Mouse (Mus musculus) urinary bladder, postnatal 4 days (tissue): ENCODE results near the gene Gm20696.

Experiments used
- DNase-seq, 2 experiments: peaks; one replicate each; pipeline ENCODE4 v3.0.0; 2021 to 2022; ENCODE audit warnings: low spot score in 2 of 2

Gene Gm20696

GRCm38 (mm10) chr6:99330169-99330568 is 336.4 kb downstream of the Gm20696 start:
- no peak for DNase-seq

GRCm38 (mm10) chr6:99328634-99329033 is 338.0 kb downstream of the Gm20696 start:
- no peak for DNase-seq

DNA sequence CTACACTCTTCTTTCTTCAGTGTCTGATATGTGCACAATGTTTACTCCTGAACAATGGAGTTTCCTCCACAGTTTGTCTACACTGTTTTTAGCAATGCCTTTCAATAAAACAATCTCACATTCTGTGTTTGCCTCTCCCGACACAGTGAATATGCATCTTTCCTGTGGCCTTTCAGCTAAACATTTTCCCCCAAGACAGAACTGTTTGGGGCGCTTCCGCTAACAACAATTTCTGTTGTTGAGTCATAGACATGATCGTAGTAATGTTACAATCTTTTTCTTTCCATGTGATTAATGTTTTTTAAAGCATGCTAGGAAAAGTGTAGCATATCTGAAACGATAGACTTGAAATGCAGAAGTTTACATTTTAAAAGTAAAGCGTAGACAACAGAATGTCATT is 338.5 kb downstream of the Gm20696 start:
- DNase-seq = no peak

DNA sequence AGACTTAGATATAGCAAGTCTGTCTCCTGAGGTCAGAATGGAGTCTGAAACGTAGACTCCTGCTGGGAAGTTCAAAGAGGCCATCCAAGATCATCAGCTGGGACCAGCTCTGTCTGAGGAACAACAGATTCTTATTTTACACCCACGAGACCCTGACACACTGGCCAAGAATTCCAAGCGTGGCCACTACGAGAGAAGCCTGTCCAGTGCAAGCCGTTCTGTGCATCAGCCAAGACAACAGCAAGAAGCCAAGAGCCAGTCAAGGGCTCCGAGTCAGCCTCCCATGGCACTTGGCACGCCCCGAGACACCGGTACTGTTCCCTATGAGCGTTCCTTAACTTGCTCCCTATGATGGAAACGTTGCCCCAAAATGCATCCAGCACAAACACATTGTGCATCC is 338.9 kb downstream of the Gm20696 start:
- DNase-seq = peak in 1 of 2 experiments; percentile 36

DNA sequence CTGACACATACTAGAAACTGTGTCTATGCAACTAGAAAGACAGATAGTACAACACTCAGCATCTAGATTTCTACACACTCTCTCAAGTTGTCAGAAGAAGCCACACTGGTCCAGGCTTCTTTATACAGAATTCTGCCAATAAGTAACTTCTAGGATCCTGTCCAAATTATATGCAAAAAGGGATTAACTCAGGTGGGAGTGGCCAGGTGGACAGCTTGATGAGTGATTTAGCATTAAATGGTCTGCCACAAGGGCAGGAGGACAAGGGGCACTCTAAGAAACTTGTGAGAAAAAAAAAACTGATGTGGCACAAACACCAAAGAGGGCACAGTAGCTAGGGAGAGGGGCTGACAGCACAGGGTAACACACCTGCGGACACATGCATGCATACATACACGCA is 340.7 kb downstream of the Gm20696 start:
- no peak for DNase-seq

DNA sequence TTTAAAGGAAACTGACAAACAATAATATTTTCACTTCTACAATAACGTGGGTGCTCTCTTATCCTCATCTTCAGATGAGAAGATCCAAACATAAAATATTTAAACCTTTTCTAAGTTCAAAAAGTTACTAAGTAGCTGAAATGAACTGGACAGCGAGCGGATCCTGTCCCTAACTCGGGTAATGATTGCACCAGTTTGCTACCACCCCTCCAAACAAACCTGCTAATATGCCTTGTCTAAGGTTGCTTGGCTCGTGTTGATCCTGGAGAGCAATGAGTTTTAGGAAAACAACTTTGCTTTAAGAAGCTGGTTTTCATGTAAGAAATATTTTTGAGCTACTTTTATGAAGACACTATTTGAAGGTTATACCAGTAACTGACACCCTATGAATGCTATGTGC is 341.1 kb downstream of the Gm20696 start:
- DNase-seq = no peak

- DNase-seq = no peak
Measured at GRCm38 (mm10) chr6:99322132-99322904, 344.3 kb downstream of the Gm20696 start.

GRCm38 (mm10) chr6:99320444-99320843 is 346.2 kb downstream of the Gm20696 start:
- no peak for DNase-seq

DNA sequence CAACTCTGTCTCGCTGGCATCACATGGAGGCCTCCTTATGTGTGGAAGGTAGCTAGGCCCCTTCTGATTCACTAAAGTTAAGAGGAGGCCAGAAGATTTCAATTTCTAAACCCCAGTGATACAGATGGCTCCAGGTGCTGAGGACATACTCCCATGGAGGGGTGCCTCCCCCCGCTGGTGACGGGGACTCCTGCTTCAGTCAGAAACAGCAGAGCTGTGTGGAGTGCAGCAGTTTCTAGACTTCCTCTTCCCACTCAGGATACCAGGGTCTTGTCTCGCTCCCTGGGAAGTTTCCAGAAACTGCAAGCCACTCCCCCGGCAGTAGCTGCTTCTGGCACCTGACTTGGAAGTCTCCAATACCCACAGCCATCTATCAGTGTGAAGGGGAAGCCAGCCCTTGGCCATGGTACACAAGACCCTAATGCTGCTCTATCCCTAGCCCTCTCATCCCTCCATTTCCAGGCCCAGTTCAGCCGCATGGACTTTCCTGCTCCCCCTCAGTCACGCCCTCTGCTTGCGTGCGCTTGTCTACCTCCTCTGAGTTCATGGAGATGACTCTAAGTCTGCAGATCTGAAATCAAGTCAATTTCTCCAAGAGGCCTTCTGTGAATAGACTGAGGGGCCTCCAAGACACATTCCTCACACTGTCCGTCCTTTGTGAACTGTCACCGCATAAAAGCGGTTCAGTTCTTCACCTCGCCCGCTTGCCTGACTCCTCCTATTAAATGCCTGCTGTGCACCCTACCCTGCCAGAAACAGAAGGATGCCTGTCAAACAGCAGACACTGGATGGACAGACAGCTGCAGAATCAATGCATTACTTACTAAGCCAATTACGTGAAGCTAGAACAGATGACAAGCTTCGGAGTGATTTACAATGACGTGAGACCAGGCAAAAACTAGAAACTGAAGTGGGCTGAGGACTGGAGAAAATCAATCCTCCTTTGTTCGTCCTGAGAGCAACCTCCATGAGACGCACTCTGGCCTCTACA is 346.9 kb downstream of the Gm20696 start:
- no peak for DNase-seq

DNA sequence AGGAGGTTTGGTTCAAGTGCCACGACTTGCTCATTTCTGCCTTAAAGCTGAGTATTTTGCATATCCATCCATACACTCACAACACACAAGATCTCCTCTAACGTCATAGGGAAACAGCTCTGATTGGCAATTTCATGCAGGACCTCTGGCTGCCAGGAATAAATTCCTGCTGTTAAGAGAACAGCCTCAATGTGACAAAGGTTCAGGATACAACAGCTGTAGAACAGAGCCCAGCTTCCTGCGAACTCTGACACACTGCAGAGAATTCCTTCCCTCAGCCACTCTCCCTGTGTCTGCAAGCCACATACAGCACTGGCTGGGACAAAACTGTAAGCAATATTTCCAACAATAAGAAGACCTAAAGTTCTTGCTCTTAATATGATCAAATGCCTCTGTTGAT is 351.9 kb downstream of the Gm20696 start:
- DNase-seq = no peak

DNA sequence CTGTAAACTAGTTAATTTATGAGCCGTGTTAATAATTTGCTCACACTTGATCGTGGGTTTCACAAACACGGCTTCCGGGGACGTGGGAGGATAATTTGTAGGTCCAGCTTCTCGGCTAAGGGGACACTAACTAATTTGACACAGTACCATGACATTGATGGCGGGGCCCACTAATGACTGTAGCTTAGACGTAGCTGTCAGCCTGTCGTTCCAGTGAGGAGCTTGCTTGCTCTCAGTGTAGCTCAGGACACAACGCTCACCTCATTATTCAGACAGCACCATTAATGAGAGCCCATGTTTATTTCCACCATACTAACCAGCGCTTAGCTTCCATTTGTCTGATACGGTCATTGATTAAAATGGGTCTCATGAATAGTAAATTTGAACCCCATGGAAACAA is 356.1 kb downstream of the Gm20696 start:
- DNase-seq = no peak

DNA sequence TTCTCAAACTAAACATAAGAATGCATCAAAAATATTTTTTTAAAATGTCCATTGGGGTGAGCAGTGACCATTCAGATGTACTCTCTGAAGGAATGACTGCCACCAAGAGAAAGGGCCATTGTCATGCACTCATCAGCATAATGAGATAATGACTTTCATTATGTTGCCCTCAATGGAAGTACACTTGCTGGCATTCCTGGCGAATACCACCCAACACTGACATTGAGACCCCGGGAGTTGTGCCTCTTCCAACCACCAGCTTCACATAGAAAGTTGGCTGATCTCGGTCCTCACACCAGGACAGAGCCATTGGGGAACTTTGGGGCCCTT is 356.5 kb downstream of the Gm20696 start:
- DNase-seq = no peak

DNA sequence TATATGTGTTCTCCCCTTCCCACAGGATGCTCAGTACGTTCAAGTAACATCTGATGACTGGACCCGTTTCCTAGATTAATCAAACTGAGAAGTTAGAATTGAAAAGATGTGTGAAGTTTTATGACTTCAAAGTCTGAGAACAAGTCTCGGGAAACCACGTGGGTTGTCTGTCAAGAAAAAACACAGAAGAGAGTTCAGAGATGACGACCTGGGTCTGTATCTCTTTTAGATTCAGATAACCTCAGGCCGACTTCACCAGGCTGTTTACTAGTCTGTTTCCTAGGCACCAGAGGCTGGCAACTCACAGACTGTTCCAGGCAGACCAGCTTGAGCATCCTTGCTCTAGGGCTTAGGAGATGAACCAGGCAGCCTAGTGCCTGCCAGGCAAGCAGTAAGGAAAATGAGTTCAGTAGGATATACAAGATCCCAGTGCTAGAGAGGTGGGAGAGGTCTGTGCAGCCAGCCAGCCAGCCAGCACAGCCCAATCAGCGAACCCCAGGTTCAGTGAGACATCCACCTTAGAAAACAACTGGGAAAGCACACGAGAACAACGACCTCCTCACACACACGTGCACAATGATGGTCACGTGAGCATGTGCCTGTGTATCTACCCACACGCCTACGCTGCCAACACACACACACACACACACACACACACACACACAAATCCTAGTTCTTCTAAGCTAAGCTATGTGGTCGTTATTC is 357.0 kb downstream of the Gm20696 start:
- no peak for DNase-seq

- no peak for DNase-seq
Measured at GRCm38 (mm10) chr6:99305751-99306150, 360.8 kb downstream of the Gm20696 start.

DNA sequence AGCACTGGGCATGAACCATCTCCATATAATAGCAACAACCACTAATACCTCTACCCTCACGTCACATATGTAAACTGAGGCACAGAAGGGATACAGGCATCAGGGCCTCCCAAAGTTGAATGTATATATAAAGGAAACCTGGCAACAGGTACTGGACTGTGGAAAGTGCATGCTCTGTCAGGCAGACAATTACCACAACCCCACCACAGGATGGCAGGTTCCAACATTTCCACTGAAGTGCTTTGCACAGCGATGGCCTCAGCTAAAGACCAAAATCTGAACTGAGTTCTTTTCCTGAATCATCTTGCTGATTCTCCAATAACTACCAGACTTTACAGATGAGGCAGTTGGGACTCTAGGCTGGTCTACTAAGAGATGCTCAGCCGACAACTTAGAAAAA is 361.4 kb downstream of the Gm20696 start:
- DNase-seq = no peak

GRCm38 (mm10) chr6:99302662-99303435 is 363.7 kb downstream of the Gm20696 start:
- DNase-seq = no peak

- no peak for DNase-seq
Measured at GRCm38 (mm10) chr6:99301923-99302322, 364.7 kb downstream of the Gm20696 start.

DNA sequence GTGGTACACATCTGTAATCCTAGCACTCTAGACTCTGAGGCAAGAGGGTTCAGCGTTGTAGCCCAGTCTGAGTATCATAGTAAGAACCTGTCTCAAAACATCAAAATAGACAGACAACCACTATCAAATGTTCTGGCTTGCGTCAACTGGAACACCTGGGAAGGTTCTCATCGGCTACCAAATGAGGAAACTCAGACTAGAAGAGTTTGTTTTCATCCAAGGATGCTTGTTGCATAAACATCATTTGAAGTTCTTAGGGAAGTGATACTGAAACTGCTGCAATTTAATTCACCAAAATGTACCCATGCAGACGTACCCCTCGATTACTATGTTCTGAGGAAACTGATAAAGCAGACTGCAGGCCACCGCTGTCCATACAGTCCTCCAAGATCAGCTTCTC is 366.4 kb downstream of the Gm20696 start:
- no peak for DNase-seq

DNA sequence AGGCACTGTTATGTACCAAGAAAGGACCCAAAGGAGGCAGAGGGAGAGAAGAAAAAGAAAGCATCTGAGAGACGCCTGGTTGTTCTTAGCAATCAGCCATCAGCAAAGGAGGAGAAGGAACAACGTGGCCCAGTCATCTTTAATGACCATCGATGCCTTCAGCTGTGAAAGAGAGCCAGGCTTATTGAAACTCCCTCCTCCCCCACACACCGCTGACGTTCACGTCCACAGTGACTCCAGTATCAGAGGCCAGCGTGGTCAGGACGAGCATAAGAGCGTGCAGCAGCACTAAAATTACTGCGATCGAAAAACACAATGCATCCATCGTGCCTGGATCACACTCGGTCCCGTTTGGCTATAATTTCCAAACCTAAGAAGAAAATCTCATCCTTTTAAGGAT is 367.4 kb downstream of the Gm20696 start:
- no peak for DNase-seq

- DNase-seq = no peak
Measured at GRCm38 (mm10) chr6:99297535-99297934, 369.1 kb downstream of the Gm20696 start.

DNA sequence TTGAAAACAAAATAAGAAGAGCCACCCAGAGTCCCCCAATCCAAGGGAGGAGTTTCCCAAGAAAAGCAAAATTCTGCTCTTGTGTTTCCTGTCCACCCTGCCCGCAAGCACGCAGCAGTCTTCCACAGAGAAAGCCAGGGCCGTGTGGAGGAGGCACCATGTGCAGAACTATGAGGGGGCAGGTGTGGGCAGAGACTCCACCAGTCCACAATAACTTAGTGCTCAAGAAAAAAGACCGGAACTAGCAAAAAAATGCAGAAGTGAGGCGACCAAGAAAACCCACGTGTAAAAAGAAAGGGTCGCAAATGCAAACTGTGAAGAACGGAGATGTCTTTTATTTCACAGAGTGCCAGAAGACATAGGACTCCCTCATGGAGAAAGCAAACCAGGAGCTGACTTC is 371.1 kb downstream of the Gm20696 start:
- no peak for DNase-seq

- no peak for DNase-seq
Measured at GRCm38 (mm10) chr6:99289220-99289619, 377.4 kb downstream of the Gm20696 start.
